Mouse (Mus musculus) myocyte (in vitro differentiated cells): Measurements from ENCODE around the gene Stxbp4. TPM values are rescaled to one million over a fixed set of nuclear protein-coding genes. Genes with fewer than 3 reads are reported as not detected.

Experiments
- H3K27me3 ChIP-seq: one replicate; pipeline ENCODE4 v1.6.1; 2011; ENCODE audit not compliant: control insufficient read depth, insufficient read depth, insufficient read length
- H3K36me3 ChIP-seq: one replicate; pipeline ENCODE4 v1.6.1; 2011; ENCODE audit not compliant: control insufficient read depth, insufficient read depth
- H3K4me2 ChIP-seq: one replicate; pipeline ENCODE4 v1.6.1; 2011; ENCODE audit warnings: low read depth, control low read depth
- H3K4me3 ChIP-seq: one replicate; pipeline ENCODE4 v1.5.1; 2011; ENCODE audit warnings: mild to moderate bottlenecking, control low read depth, moderate library complexity
- H3K79me2 ChIP-seq: one replicate; pipeline ENCODE4 v1.6.1; 2011; ENCODE audit not compliant: control insufficient read depth, insufficient read depth
- H3ac ChIP-seq: one replicate; pipeline ENCODE4 v1.6.1; 2011; ENCODE audit not compliant: control insufficient read depth, insufficient read length
- CEBPB ChIP-seq: IDR thresholded peaks from 2 replicates; pipeline ENCODE4 v1.6.1; 2011; ENCODE audit warnings: mild to moderate bottlenecking, moderate library complexity; ENCODE audit not compliant: poor library complexity, insufficient read depth, severe bottlenecking
- E2F4 ChIP-seq: IDR thresholded peaks from one replicate; pipeline ENCODE4 v1.6.1; 2011; ENCODE audit warnings: mild to moderate bottlenecking, control low read depth, moderate library complexity; ENCODE audit not compliant: insufficient read depth
- MAX ChIP-seq: IDR thresholded peaks from one replicate; pipeline ENCODE4 v1.6.1; 2011; ENCODE audit warnings: low read depth, mild to moderate bottlenecking, control low read depth
- MYOD1 ChIP-seq, 3 experiments: IDR thresholded peaks; one replicate each; pipeline ENCODE4 v1.6.1; 2011; ENCODE audit warnings: control low read depth in 2 of 3, low read depth in 2 of 3, mild to moderate bottlenecking in 2 of 3, moderate library complexity in 1 of 3; ENCODE audit not compliant: insufficient read length in 2 of 3, control insufficient read depth in 1 of 3
- MYOG ChIP-seq, 3 experiments: IDR thresholded peaks; one replicate each; pipeline ENCODE4 v1.6.1; 2011; ENCODE audit warnings: control low read depth in 2 of 3, low read depth in 2 of 3, mild to moderate bottlenecking in 2 of 3; ENCODE audit not compliant: insufficient read length in 2 of 3, control insufficient read depth in 1 of 3, insufficient read depth in 1 of 3
- POLR2A ChIP-seq: IDR thresholded peaks from one replicate; pipeline ENCODE4 v1.6.1; 2011; ENCODE audit warnings: low read depth, mild to moderate bottlenecking, control low read depth, moderate library complexity; ENCODE audit not compliant: insufficient read length
- POLR2AphosphoS2 ChIP-seq: IDR thresholded peaks from one replicate; pipeline ENCODE4 v1.6.1; 2011; ENCODE audit warnings: low read depth, control low read depth; ENCODE audit not compliant: insufficient read length
- REST ChIP-seq: IDR thresholded peaks from one replicate; pipeline ENCODE4 v1.6.1; 2011; ENCODE audit warnings: mild to moderate bottlenecking, control low read depth, moderate library complexity; ENCODE audit not compliant: insufficient read depth, insufficient read length
- SRF ChIP-seq: IDR thresholded peaks from one replicate; pipeline ENCODE4 v1.6.1; 2011; ENCODE audit warnings: low read depth; ENCODE audit not compliant: control insufficient read depth, insufficient read length
- TCF12 ChIP-seq: IDR thresholded peaks from one replicate; pipeline ENCODE4 v1.6.1; 2011; ENCODE audit warnings: mild to moderate bottlenecking, control low read depth; ENCODE audit not compliant: poor library complexity, insufficient read depth, severe bottlenecking
- TCF3 ChIP-seq: IDR thresholded peaks from one replicate; pipeline ENCODE4 v1.6.1; 2011; ENCODE audit warnings: low read depth, control low read depth; ENCODE audit not compliant: insufficient read length
- USF1 ChIP-seq: IDR thresholded peaks from one replicate; pipeline ENCODE4 v1.6.1; 2011; ENCODE audit warnings: low read depth, mild to moderate bottlenecking, control low read depth, moderate library complexity
- polyA plus RNA-seq: library from polyadenylated mRNA; unstranded; fragments of >200 nt; fragmentation: generic; extraction: Trizol; gene quantifications from one replicate; pipeline ENCODE4 v1.2.1, GENCODE M21; 2012; ENCODE audit warnings: missing spikeins

The Stxbp4 gene
- polyA plus RNA-seq, 1 experiment = 2.9 TPM

- Histone ChIP-seq H3K4me2 (no peak overlapping the region), H3K79me2 (no peaks in the 10 kb centered on the region), H3K36me3 (no peaks in the 10 kb centered on the region), H3ac (no peak overlapping the region), H3K4me3 (no peak overlapping the region), H3K27me3 (no peaks in the 10 kb centered on the region)
- TF ChIP-seq E2F4 (no peak), MAX (no peak), TCF3 (no peak), REST (no peak), MYOG (IDR thresholded peaks at IDR 0.05; ENCODE audit: control insufficient read depth in 1 of 3, insufficient read depth in 1 of 3, insufficient read length in 2 of 3, low read depth in 2 of 3) (no peak), CEBPB (no peak), POLR2AphosphoS2 (no peak), POLR2A (no peak), TCF12 (no peak), USF1 (no peak), SRF (no peak), MYOD1 (IDR thresholded peaks at IDR 0.05; ENCODE audit: control insufficient read depth in 1 of 3, insufficient read length in 2 of 3, low read depth in 2 of 3) (no peak)
Observed at GRCm38 (mm10) chr11:90483766-90484165, 154.1 kb downstream of the Stxbp4 start.

- Histone ChIP-seq H3K36me3 (no peaks in the 10 kb centered on the region), H3K4me2 (no peak overlapping the region), H3K27me3 (no peaks in the 10 kb centered on the region), H3ac (no peak overlapping the region), H3K79me2 (no peaks in the 10 kb centered on the region), H3K4me3 (no peak overlapping the region)
- TF ChIP-seq REST = no peak
- TF ChIP-seq TCF3 = no peak
- no peak for TF ChIP-seq POLR2AphosphoS2
- no peak for TF ChIP-seq MYOD1 (IDR thresholded peaks at IDR 0.05; ENCODE audit: control insufficient read depth in 1 of 3, insufficient read length in 2 of 3, low read depth in 2 of 3)
- no peak for TF ChIP-seq E2F4
- TF ChIP-seq CEBPB = no peak
- TF ChIP-seq POLR2A = no peak
- no peak for TF ChIP-seq MYOG (IDR thresholded peaks at IDR 0.05; ENCODE audit: control insufficient read depth in 1 of 3, insufficient read depth in 1 of 3, insufficient read length in 2 of 3, low read depth in 2 of 3)
- no peak for TF ChIP-seq USF1
- no peak for TF ChIP-seq TCF12
- no peak for TF ChIP-seq MAX
- TF ChIP-seq SRF = no peak
Observed at GRCm38 (mm10) chr11:90481828-90482227, 156.1 kb downstream of the Stxbp4 start.

- no peaks in the 10 kb centered on the region for H3K27me3 ChIP-seq
Observed at GRCm38 (mm10) chr11:90470271-90470670, 167.6 kb downstream of the Stxbp4 start.

GRCm38 (mm10) chr11:90464046-90464595, 173.8 kb downstream of the Stxbp4 start:
- Histone ChIP-seq H3K36me3 (no peaks in the 10 kb centered on the region), H3K79me2 (no peaks in the 10 kb centered on the region), H3ac (no peak overlapping the region), H3K27me3 (peaks cover 15% of the 10 kb centered on the region), H3K4me2 (no peak overlapping the region), H3K4me3 (no peak overlapping the region)
- TF ChIP-seq MYOD1 (IDR thresholded peaks at IDR 0.05; ENCODE audit: control insufficient read depth in 1 of 3, insufficient read length in 2 of 3, low read depth in 2 of 3) (no peak), SRF (no peak), POLR2AphosphoS2 (no peak), E2F4 (no peak), TCF3 (no peak), MYOG (IDR thresholded peaks at IDR 0.05; ENCODE audit: control insufficient read depth in 1 of 3, insufficient read depth in 1 of 3, insufficient read length in 2 of 3, low read depth in 2 of 3) (no peak), USF1 (no peak), TCF12 (no peak), POLR2A (no peak), REST (no peak), MAX (no peak), CEBPB (no peak)

More at GRCm38 (mm10) chr11:90470271-90470670, 167.6 kb downstream of the Stxbp4 start:
- no peaks in the 10 kb centered on the region for H3K79me2 ChIP-seq
- H3K4me2 ChIP-seq = no peak overlapping the region
- TF ChIP-seq MYOG (IDR thresholded peaks at IDR 0.05; ENCODE audit: control insufficient read depth in 1 of 3, insufficient read depth in 1 of 3, insufficient read length in 2 of 3, low read depth in 2 of 3) (no peak), CEBPB (no peak), USF1 (no peak), E2F4 (no peak), POLR2AphosphoS2 (no peak), REST (no peak), SRF (no peak), TCF12 (no peak), MYOD1 (IDR thresholded peaks at IDR 0.05; ENCODE audit: control insufficient read depth in 1 of 3, insufficient read length in 2 of 3, low read depth in 2 of 3) (no peak), MAX (no peak), TCF3 (no peak), POLR2A (no peak)
- no peak overlapping the region for H3K4me3 ChIP-seq
- H3ac ChIP-seq = no peak overlapping the region
- H3K36me3 ChIP-seq = no peaks in the 10 kb centered on the region
